Mouse (Mus musculus) cerebellum, adult 2 months (tissue): ENCODE results near the gene Gpr35. TPM values are rescaled to one million over a fixed set of nuclear protein-coding genes. Genes with fewer than 3 reads are reported as not detected.

Experiments
- DNase-seq, 2 experiments: peaks; one replicate each; pipeline ENCODE4 v3.0.0; 2021
- H3K27ac ChIP-seq: fragments of 200-500 bp; 2 replicates; pipeline ENCODE4 v1.5.1; 2012; ENCODE audit warnings: low read length, control low read depth, inconsistent platforms; ENCODE audit not compliant: insufficient read depth
- H3K27me3 ChIP-seq: fragments of 200-500 bp; 2 replicates; pipeline ENCODE4 v1.6.1; 2012; ENCODE audit warnings: inconsistent platforms, mild to moderate bottlenecking, low read length, moderate library complexity; ENCODE audit not compliant: control insufficient read depth, insufficient read depth
- H3K4me1 ChIP-seq: fragments of 200-500 bp; 2 replicates; pipeline ENCODE4 v1.6.1; 2011; ENCODE audit warnings: low read length; ENCODE audit not compliant: control insufficient read depth, insufficient read depth
- H3K4me3 ChIP-seq: fragments of 200-500 bp; replicated peaks from 2 replicates; pipeline ENCODE3; 2011; ENCODE audit warnings: mild to moderate bottlenecking, low read depth, low read length, control low read depth; ENCODE audit not compliant: insufficient read depth
- CTCF ChIP-seq: fragments of 200-500 bp; IDR thresholded peaks from 2 replicates; pipeline ENCODE4 v1.5.1; 2011; ENCODE audit warnings: low read depth, mild to moderate bottlenecking, control low read depth, low read length, moderate library complexity, borderline replicate concordance; ENCODE audit not compliant: insufficient read depth
- POLR2A ChIP-seq: fragments of 200-500 bp; IDR thresholded peaks from 2 replicates; pipeline ENCODE4 v1.6.1; 2011; ENCODE audit warnings: low read length, control low read depth, borderline replicate concordance; ENCODE audit not compliant: insufficient read depth
- WGBS: fragments of 180-500 bp; shearing (Covaris S2); methylation state at CpG from one replicate; pipeline ENCODE4 v1.1.7; 2018; 5-methylcytosine and 5-hydroxymethylcytosine counted together
- polyA plus RNA-seq: library from polyadenylated mRNA; depleted of rRNA; stranded (reverse); fragments of >200 nt; gene quantifications from 2 replicates; pipeline ENCODE4 v1.2.3, GENCODE M21; 2012

Gpr35 gene
- polyA plus RNA-seq, 1 experiment: 0.21 TPM

DNA sequence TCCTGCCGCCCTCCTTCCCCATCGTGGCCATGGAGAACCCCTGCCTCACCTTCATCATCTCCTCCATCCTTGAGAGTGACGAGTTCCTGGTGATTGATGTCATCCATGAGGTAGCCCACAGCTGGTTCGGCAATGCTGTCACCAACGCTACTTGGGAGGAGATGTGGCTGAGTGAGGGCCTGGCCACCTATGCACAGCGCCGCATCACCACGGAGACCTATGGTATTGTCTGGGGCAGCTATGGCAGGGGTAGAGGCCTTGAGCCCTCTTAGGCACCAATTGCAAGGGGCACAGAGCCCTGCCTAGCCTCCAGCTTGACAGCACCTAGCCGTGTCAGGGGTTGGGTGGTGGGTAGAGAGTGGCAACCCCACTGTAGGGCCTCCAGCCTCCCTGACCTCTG, 33.9 kb upstream of the Gpr35 start:
- TF ChIP-seq POLR2A (no peak), CTCF (no peak)
- DNase-seq: peak in 1 of 2 experiments; percentile 6
- Histone ChIP-seq H3K27me3 (no peaks in the 10 kb centered on the region), H3K27ac (no peak overlapping the region), H3K4me3 (no peak overlapping the region), H3K4me1 (peaks cover 7% of the 10 kb centered on the region)
- 94% methylated on average over 9 of the region's 9 CpGs for WGBS

DNA sequence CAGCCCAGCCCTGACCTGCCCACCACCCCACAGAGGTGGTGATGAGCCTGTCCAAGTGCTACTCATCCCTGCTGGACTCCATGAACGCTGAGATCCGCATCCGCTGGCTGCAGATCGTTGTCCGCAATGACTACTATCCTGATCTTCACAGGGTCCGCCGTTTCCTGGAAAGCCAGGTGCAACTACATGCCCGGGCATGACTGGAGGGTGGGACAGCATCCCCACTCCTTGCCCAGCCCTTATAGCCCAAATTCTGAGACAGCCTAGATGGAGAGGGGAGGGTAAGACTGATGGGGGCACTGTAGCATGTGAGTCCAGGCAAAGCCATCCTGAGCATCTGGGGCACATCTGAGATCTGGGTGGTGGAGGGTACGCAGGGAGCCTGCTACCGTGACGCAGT, 31.5 kb upstream of the Gpr35 start:
- Histone ChIP-seq H3K27me3 (no peaks in the 10 kb centered on the region), H3K4me1 (no peaks in the 10 kb centered on the region; the same call in 1 of the 2 replicates), H3K27ac (no peak overlapping the region), H3K4me3 (no peak overlapping the region)
- TF ChIP-seq CTCF (no peak), POLR2A (no peak)
- 90% methylated on average over 11 of the region's 11 CpGs for WGBS
- DNase-seq: no peak

DNA sequence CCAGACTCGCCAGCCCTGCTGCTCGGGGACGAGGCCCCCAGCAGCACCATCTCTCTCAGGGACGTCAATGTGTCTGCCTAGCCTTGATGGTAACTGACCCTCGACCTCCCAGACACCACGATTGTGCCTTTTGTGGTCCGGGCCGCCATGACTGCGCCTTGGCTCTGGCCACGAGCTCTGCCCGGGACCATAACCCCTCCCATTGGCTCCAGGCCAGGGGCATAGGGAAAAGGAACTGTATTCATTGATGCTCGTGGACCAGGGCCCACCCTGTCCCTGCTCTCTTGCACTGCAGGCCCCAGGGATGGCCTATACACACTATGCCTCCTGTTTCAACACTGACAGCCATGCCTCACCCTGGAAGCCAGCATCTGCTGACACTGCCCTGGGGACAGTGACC, 30.9 kb upstream of the Gpr35 start:
- Histone ChIP-seq H3K4me3 (no peak overlapping the region), H3K4me1 (no peaks in the 10 kb centered on the region; the same call in 1 of the 2 replicates), H3K27ac (no peak overlapping the region), H3K27me3 (no peaks in the 10 kb centered on the region)
- DNase-seq: no peak
- TF ChIP-seq CTCF: no peak
- TF ChIP-seq POLR2A: no peak
- 54% methylated on average over 12 of the region's 12 CpGs for WGBS

DNA sequence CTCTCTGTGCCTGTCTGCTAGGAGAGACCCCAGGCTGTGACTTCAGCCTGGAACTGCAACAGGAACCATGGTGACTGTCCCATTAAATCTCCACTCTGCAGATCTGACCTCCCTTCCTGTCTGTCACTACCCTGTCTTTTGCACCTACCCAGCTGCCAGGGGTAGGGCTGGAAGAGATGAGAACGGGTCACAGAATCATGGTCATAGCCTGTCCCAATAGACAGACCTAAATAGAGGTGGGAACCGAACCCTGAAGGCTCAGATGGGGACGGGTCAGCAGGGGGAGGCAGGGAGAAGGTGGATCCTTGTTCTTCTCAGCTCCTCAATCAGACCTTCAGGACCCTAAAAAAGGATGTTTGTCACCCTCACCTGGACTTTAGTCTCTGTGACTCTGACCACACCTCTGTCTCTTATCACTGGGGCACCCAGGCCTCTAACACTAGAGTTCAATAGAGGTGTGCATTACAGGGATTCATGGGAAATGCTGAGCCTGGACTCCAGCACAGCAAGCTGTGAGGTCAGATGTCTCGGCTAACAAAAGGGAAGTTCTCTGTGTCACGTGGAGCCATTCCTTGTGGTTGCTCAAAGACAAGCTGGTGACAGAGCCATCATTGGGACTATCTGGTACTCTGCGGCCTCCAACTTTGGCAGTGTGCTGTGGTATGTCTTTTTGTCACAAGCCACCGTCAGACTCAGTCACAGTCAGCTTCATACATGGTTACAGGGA, 30.0 kb upstream of the Gpr35 start:
- TF ChIP-seq POLR2A (no peak), CTCF (no peak)
- 77% methylated on average over 7 of the region's 7 CpGs for WGBS
- H3K4me3 ChIP-seq: no peak overlapping the region
- H3K4me1 ChIP-seq: no peaks in the 10 kb centered on the region
- H3K27ac ChIP-seq: no peak overlapping the region
- DNase-seq: no peak
- no peaks in the 10 kb centered on the region for H3K27me3 ChIP-seq

DNA sequence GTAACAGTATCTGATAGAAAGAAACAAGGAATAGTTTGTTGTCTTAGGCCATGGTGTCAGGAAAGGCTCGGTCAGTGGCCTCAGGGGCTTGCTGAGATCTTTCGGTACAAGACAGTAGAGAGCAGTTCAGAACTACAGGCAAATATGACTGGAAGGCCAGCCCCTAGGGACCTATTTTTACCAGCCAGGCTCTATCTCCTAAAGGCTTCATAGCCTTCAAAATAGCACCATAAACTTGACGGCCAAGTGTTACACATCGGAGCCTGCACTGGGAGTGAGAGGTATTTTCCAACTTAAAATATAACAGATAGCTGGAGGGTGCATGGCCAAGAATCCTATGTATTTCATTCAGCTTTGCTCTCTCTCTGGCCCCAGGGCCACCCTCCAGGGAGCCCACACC, 29.2 kb upstream of the Gpr35 start:
- 91% methylated on average over 4 of the region's 4 CpGs for WGBS
- no peaks in the 10 kb centered on the region for H3K4me1 ChIP-seq
- no peak overlapping the region for H3K4me3 ChIP-seq
- no peaks in the 10 kb centered on the region for H3K27me3 ChIP-seq
- H3K27ac ChIP-seq: no peak overlapping the region
- TF ChIP-seq POLR2A (no peak), CTCF (no peak)
- DNase-seq: no peak

DNA sequence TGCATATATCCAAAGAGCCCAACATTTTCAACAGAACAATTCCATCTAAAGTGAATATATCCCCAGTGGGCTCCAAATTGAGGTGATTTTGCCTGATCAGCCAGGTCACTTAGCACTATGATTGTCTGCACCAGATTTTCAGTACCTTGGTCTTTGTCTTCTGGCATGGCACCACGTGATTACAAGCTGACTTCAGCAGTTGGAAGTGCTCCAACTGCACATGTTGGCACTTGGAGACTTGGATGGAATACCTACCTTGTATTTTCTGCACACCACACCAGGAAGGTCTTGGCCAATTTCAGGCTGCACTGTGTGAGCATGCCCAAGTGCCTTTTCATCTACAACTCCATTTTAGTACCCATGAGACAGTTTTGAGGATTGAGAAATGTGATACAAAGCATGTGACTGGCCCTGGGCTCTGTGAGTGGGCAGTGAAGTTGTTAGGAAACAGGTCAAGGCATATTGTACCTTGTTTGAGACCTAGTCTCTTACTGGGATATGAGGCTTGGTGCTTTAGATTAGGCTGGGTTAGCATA, 20.4 kb upstream of the Gpr35 start:
- Histone ChIP-seq H3K4me1 (peaks cover 2% of the 10 kb centered on the region), H3K27ac (no peak overlapping the region), H3K4me3 (no peak overlapping the region), H3K27me3 (no peaks in the 10 kb centered on the region)
- DNase-seq: no peak
- WGBS: 0% methylated on average over 1 of the region's 1 CpGs
- TF ChIP-seq POLR2A (no peak), CTCF (no peak)

DNA sequence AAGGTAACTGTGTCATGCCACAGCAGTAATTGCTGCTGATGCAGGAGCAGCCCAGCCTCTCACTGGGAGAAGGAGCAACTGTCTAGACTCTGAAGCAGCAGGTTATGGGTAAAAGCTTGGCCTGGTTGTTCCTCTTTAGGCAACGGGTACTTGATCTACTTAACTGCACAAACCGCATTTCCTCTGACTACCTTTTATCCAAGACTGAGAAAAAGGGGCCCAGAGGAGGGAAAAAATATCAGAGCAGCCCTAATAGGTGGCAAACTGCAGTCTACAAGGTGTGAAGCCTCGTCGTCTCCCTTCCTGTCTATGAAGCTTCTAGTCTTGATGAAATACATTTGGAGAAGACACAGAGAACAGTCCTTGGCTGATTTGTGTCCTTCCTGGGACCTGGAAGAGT, 17.1 kb upstream of the Gpr35 start:
- no peak for DNase-seq
- Histone ChIP-seq H3K27me3 (no peaks in the 10 kb centered on the region), H3K4me3 (peak overlapping the region; percentile 70), H3K4me1 (peaks cover 6% of the 10 kb centered on the region), H3K27ac (peak overlapping the region; percentile 83)
- 76% methylated on average over 4 of the region's 4 CpGs for WGBS
- TF ChIP-seq CTCF: no peak
- TF ChIP-seq POLR2A: no peak

DNA sequence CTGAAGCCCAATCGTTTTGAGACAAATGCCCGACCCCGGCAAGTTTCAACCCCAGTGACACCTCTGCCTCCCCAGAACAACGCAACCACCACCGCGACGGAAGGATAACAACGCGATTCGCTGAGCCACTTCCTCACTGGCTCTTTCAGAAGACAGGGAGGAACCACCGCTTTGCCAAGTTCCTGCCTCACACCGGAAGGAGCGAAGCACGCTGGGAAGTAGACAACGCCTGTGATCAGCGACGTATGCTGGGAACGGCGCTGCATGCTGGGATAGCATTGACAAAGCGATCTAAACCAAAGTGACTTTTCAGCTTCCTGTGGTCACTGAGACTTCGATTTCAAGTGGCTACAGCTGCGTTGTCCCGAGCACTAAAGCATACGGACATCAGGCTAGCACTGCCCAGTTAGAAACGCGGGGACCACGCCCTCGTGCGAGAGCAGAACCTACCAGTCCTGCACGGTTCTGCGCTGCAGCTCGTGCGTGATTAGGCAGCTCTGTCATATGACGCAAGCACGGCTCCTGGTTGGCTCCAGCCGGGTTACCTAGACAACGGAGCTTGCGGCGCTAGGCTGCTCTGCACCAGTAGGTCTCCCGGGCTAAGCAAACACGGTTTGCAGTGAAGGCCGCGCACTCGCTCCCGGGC, 16.4 kb upstream of the Gpr35 start, which contains the start of gene Capn10:
TSS of gene Capn10 (plus strand) at position 195 of the 646 bp plus-strand sequence.
- peak within 1 kb of the TSS; percentile 70 for H3K4me3 ChIP-seq
- H3K4me1 ChIP-seq: peaks cover 6% of the 10 kb centered on the region
- TF ChIP-seq POLR2A (peak; percentile 85), CTCF (no peak; the same call in 1 of the 2 replicates)
- H3K27ac ChIP-seq: peak within 1 kb of the TSS; percentile 83
- no peaks in the 10 kb centered on the region for H3K27me3 ChIP-seq
- peak; percentile 97 for DNase-seq
- under 1% methylated on average over 45 of the region's 45 CpGs for WGBS
